Mouse (Mus musculus) forebrain, embryonic 16.5 days (tissue): ENCODE data around the gene Pde1c. TPM values are rescaled to one million over a fixed set of nuclear protein-coding genes. Genes with fewer than 3 reads are reported as not detected.

Source experiments
- ATAC-seq: fragments of 200-750 bp; cut with Nextera tagmentation; 2 replicates; pipeline ENCODE4 v1.8.0; 2017; ENCODE audit warnings: mild to moderate bottlenecking, moderate library complexity
- H3K27ac ChIP-seq: fragments of 300-500 bp; sonication (generic); 2 replicates; pipeline ENCODE4 v1.5.1; 2014; ENCODE audit warnings: low read length, control low read depth
- H3K27me3 ChIP-seq: fragments of 300-500 bp; sonication (generic); replicated peaks from 2 replicates; pipeline ENCODE4 v1.6.1; 2014; ENCODE audit warnings: low read length; ENCODE audit not compliant: control insufficient read depth, insufficient read depth
- H3K36me3 ChIP-seq: fragments of 300-500 bp; sonication (generic); 2 replicates; pipeline ENCODE4 v1.6.1; 2014; ENCODE audit not compliant: control insufficient read depth, insufficient read depth
- H3K4me1 ChIP-seq: fragments of 300-500 bp; sonication (generic); replicated peaks from 2 replicates; pipeline ENCODE4 v1.6.1; 2014; ENCODE audit warnings: low read length; ENCODE audit not compliant: control insufficient read depth, insufficient read depth
- H3K4me2 ChIP-seq: fragments of 300-500 bp; sonication (generic); 2 replicates; pipeline ENCODE4 v1.6.1; 2014; ENCODE audit warnings: mild to moderate bottlenecking, low read length, control low read depth
- H3K4me3 ChIP-seq: fragments of 300-500 bp; sonication (generic); replicated peaks from 2 replicates; pipeline ENCODE4 v1.5.1; 2014; ENCODE audit warnings: mild to moderate bottlenecking, low read length, control low read depth
- H3K9ac ChIP-seq: fragments of 300-500 bp; sonication (generic); replicated peaks from 2 replicates; pipeline ENCODE4 v1.6.1; 2014; ENCODE audit warnings: low read depth, low read length, control low read depth
- H3K9me3 ChIP-seq: fragments of 300-500 bp; sonication (generic); 2 replicates; pipeline ENCODE4 v1.6.1; 2016; ENCODE audit warnings: low read length; ENCODE audit not compliant: control insufficient read depth
- WGBS: fragments of 180-500 bp; shearing (Covaris S2); extraction: QIAGEN DNeasy Blood & Tissue Kit; methylation state at CpG from one replicate; pipeline ENCODE4 v1.1.7; 2014; 5-methylcytosine and 5-hydroxymethylcytosine counted together
- polyA plus RNA-seq: library from polyadenylated mRNA; unstranded; fragments of >200 nt; fragmentation: Nextera tagmentation; extraction: Ambion mirVana; gene quantifications from 2 replicates; pipeline ENCODE4 v1.2.1, GENCODE M21; 2015

Gene Pde1c
- polyA plus RNA-seq, 1 experiment from 2014 or later = 7.8 TPM

GRCm38 (mm10) chr6:56374180-56374579, 194.7 kb downstream of the Pde1c start:
- WGBS = 83% methylated on average over 5 of the region's 5 CpGs
- Histone ChIP-seq H3K9me3 (no peaks in the 10 kb centered on the region), H3K27ac (no peak overlapping the region), H3K4me1 (peaks cover 5% of the 10 kb centered on the region), H3K4me2 (no peak overlapping the region), H3K4me3 (no peak overlapping the region), H3K27me3 (no peaks in the 10 kb centered on the region), H3K9ac (no peak overlapping the region), H3K36me3 (no peaks in the 10 kb centered on the region)
- no peak for ATAC-seq

DNA sequence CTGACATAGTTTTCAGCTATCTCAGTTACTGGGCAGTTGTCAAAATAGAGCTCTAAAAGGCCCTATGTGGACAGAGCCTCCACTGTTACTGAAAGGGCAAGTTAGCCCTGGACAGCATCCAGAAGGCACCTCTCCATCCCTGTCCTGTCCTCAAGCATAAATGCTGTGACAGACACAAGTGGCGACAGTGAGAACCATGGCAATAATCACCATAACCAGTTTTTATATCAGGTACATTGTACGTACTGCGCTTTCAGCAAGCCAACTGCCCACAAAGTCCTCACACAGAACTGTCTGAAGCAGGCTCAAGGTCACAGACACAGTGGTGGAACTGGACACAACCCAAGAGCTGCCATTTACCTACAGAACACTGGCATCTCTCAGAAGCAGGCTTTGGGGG, 195.2 kb downstream of the Pde1c start:
- WGBS = 75% methylated on average over 3 of the region's 3 CpGs
- Histone ChIP-seq H3K36me3 (no peaks in the 10 kb centered on the region), H3K9me3 (no peaks in the 10 kb centered on the region), H3K4me1 (peaks cover 5% of the 10 kb centered on the region), H3K27me3 (no peaks in the 10 kb centered on the region), H3K9ac (no peak overlapping the region), H3K27ac (no peak overlapping the region), H3K4me2 (no peak overlapping the region), H3K4me3 (no peak overlapping the region)
- no peak for ATAC-seq

- H3K36me3 ChIP-seq = no peaks in the 10 kb centered on the region
- H3K9me3 ChIP-seq = no peaks in the 10 kb centered on the region
- H3K27ac ChIP-seq = no peak overlapping the region
- WGBS = 47% methylated on average over 10 of the region's 10 CpGs
- H3K4me1 ChIP-seq = peaks cover 5% of the 10 kb centered on the region
- H3K4me3 ChIP-seq = no peak overlapping the region
- no peak overlapping the region for H3K9ac ChIP-seq
- peak; percentile 77 for ATAC-seq
- H3K27me3 ChIP-seq = no peaks in the 10 kb centered on the region
- H3K4me2 ChIP-seq = no peak overlapping the region
Observed at GRCm38 (mm10) chr6:56373046-56373751, 195.7 kb downstream of the Pde1c start.

DNA sequence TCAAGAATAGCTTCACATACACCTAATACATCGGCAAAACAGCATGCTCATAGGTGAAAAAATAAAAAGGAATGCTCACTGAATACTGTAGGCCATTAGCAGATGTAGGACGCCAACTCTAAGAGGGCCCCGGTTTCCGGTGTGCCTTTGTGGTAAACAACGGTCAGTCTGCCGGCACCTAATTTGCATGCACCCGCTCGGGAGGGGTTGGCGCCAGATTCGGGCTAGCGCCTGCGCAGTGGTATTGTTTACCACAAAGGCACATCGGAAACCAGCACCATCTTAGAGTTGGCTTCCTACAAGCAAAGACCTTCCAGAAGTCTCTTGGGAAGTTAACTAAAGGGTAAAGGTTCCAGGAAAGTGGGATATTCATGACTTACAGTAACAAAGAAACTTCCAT, 199.4 kb downstream of the Pde1c start:
- H3K9me3 ChIP-seq = no peaks in the 10 kb centered on the region
- H3K4me1 ChIP-seq = peaks cover 5% of the 10 kb centered on the region
- no peak for ATAC-seq
- no peak overlapping the region for H3K4me3 ChIP-seq
- H3K27ac ChIP-seq = no peak overlapping the region
- no peaks in the 10 kb centered on the region for H3K36me3 ChIP-seq
- H3K27me3 ChIP-seq = no peaks in the 10 kb centered on the region
- 74% methylated on average over 13 of the region's 13 CpGs for WGBS
- H3K9ac ChIP-seq = no peak overlapping the region
- H3K4me2 ChIP-seq = no peak overlapping the region

DNA sequence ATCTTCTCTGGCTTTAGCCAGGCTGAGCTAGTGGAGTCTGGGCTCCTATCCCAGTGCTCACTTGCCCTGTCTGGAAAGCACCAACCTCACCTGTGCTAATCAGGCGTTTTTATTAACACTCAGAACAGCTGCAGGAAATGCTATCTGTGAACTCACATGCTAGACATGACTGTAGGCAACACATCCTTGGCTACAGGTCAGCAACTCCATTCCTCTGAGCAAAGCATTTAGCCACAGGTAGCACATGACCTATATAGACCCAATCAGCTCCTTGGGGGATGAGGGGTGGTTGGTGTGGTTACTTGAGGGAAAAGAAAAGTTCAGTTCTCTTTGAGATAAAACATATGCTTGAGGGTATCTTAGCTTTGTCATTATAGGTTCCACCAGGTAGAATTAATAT, 200.8 kb downstream of the Pde1c start:
- no peak for ATAC-seq
- WGBS = 66% methylated on average over 1 of the region's 1 CpGs

GRCm38 (mm10) chr6:56367257-56367656, 201.6 kb downstream of the Pde1c start:
- Histone ChIP-seq H3K27me3 (no peaks in the 10 kb centered on the region), H3K36me3 (no peaks in the 10 kb centered on the region), H3K4me2 (no peak overlapping the region), H3K27ac (no peak overlapping the region), H3K4me1 (0 out of 2 replicates have a peak, but pooled peaks cover 2% of the 10 kb centered on the region), H3K4me3 (no peak overlapping the region), H3K9me3 (no peaks in the 10 kb centered on the region), H3K9ac (no peak overlapping the region)
- no peak for ATAC-seq

More for the DNA sequence above, 200.8 kb downstream of the Pde1c start:
- H3K9ac ChIP-seq = no peak overlapping the region
- no peaks in the 10 kb centered on the region for H3K9me3 ChIP-seq
- H3K4me2 ChIP-seq = no peak overlapping the region
- no peaks in the 10 kb centered on the region for H3K36me3 ChIP-seq
- no peak overlapping the region for H3K27ac ChIP-seq
- peaks cover 1% of the 10 kb centered on the region for H3K4me1 ChIP-seq
- H3K4me3 ChIP-seq = no peak overlapping the region
- H3K27me3 ChIP-seq = no peaks in the 10 kb centered on the region

DNA sequence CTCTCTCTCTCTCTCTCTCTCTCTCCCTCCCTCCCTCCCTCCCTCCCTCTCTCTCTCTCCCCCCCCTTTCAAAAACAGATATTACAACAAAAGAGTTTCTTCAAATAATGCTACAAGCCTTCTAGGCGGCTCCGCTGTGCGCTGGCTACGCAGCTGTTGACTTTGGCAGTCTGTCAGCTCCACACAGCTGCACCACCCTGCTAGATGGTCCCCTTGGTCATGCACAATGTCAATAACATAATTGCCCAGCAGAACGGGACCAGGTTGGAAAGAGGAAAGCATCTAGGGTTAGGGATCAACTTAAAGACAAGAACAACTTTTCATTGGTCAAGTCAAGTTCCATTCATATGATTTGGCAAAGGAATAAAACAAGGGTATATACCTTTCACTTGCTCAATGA, 206.3 kb downstream of the Pde1c start:
- 4% methylated on average over 5 of the region's 5 CpGs for WGBS
- no peak overlapping the region for H3K27ac ChIP-seq
- H3K36me3 ChIP-seq = no peaks in the 10 kb centered on the region
- H3K9me3 ChIP-seq = no peaks in the 10 kb centered on the region
- no peaks in the 10 kb centered on the region for H3K27me3 ChIP-seq
- H3K9ac ChIP-seq = peak overlapping the region; percentile 72; the same call in 1 of the 2 replicates
- H3K4me2 ChIP-seq = peak overlapping the region; percentile 74
- peak; percentile 64 for ATAC-seq
- H3K4me3 ChIP-seq = peak overlapping the region; percentile 58
- peaks cover 9% of the 10 kb centered on the region; the same call in 1 of the 2 replicates for H3K4me1 ChIP-seq

DNA sequence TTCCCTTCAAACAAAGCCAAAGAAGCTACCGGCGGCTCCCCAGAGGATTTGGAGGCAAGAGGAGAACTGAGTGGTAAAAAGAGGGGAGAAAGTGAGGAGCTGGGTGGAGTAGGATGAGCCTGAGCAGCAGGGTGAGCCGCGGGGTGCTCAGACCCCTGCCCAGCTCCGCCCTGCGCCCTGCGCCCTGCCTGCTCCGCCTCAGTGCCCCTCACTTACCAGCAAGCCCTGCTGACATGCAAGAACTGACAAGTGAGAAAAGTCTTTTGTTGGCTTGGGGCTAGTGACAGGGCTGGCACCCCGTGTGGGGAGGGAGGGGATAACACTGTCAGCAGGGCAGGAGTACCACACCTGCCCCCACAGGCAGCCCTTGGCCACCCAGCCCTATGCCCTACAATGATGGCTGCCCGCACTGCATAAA, 206.8 kb downstream of the Pde1c start:
- WGBS = 1% methylated on average over 10 of the region's 10 CpGs
- H3K9ac ChIP-seq = peak overlapping the region; percentile 72
- H3K4me3 ChIP-seq = peak overlapping the region; percentile 58
- no peaks in the 10 kb centered on the region for H3K36me3 ChIP-seq
- peaks cover 9% of the 10 kb centered on the region; the same call in 1 of the 2 replicates for H3K4me1 ChIP-seq
- H3K27ac ChIP-seq = peak overlapping the region; percentile 17; the same call in 1 of the 2 replicates
- no peaks in the 10 kb centered on the region for H3K9me3 ChIP-seq
- peak overlapping the region; percentile 74 for H3K4me2 ChIP-seq
- peak; percentile 90 for ATAC-seq
- no peaks in the 10 kb centered on the region for H3K27me3 ChIP-seq

DNA sequence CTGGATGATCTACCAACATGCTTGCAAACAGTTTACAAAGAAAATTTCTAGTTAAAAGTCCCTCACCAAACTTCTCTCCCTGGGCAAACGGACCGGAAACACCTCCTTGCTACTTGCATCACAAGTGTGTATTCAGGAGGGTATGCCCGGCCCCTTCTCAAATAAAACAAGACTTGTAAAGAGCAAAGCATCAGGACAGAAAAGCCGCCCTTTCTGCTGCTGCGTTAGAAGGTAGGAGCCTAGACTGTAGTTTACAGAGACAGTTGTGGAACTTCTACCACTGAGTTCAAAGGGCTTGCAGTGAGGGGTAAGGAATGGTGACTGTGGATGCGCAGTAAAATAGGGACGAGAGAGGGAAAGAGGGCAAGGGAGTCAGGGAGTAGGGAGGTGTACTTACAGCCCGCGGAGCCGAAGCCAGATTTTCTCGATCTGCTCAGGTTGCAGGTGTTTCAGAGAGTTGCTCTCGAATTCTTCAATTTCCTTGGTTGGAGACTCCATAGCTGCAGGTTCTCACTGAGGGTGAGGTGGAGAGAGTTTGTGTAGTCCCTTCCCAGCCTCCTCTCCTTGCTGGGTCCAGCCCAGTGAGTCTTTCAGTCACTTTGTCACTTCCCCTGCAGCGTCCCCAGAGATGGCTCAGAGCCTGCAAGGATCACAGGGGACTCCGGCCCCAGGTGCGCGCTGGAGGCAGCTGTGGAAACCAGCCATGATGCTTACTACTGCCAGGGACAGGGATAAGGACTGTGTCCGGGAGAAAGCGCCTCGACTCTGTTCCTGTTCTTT, 207.4 kb downstream of the Pde1c start:
- peak; percentile 40 for ATAC-seq
- 2% methylated on average over 19 of the region's 19 CpGs for WGBS
- Histone ChIP-seq H3K4me2 (peak overlapping the region; percentile 74), H3K4me1 (peaks cover 9% of the 10 kb centered on the region; the same call in 1 of the 2 replicates), H3K9ac (peak overlapping the region; percentile 72), H3K36me3 (no peaks in the 10 kb centered on the region), H3K27ac (no peak overlapping the region; the same call in 1 of the 2 replicates), H3K27me3 (no peaks in the 10 kb centered on the region), H3K4me3 (peak overlapping the region; percentile 58), H3K9me3 (no peaks in the 10 kb centered on the region)
